Mouse (Mus musculus) heart, postnatal 10 days (tissue): ENCODE results near the gene Phyhipl. TPM values are rescaled to one million over a fixed set of nuclear protein-coding genes. Genes with fewer than 3 reads are reported as not detected.

ENCODE experiments used
- DNase-seq, 2 experiments: peaks; one replicate each; pipeline ENCODE4 v3.0.0; 2021
- intact Hi-C: fragments of 180-260 bp; cut with DNase I; formaldehyde crosslinking; loops from one replicate; pipeline ENCODE4 v1.15.1; 2025
- total RNA-seq, 2 experiments: library from RNA; stranded (reverse); gene quantifications; 2 replicates each; pipeline ENCODE4 v1.2.3; 2021

The Phyhipl gene
- not detected for total RNA-seq

GRCm38 (mm10) chr10:70655828-70656227, at the start of gene Phyhipl:
Phyhipl (minus strand) TSS chr10:70655965.
- intact Hi-C loops, result no loop called here
- no peak for DNase-seq

- intact Hi-C loops, result no loop called here
- DNase-seq, result no peak
These were observed 47.4 kb upstream of the Phyhipl start for GRCm38 (mm10) chr10:70703211-70703610.

GRCm38 (mm10) chr10:70699581-70699980, 43.8 kb upstream of the Phyhipl start:
- intact Hi-C loops, result no loop called here
- no peak for DNase-seq

GRCm38 (mm10) chr10:70698014-70698413, 42.2 kb upstream of the Phyhipl start:
- no peak for DNase-seq
- intact Hi-C loops, result no loop called here

GRCm38 (mm10) chr10:70696748-70697585, 41.2 kb upstream of the Phyhipl start:
- DNase-seq, result peak; percentile 8 to 22
- intact Hi-C loops, result no loop called here

GRCm38 (mm10) chr10:70689346-70689745, 33.6 kb upstream of the Phyhipl start:
- intact Hi-C loops, result no loop called here
- no peak for DNase-seq

- intact Hi-C loops, result no loop called here
- peak in 1 of 2 experiments; percentile 10 for DNase-seq
These were observed 33.1 kb upstream of the Phyhipl start for GRCm38 (mm10) chr10:70688881-70689280.

- intact Hi-C loops, result no loop called here
- DNase-seq, result no peak
These were observed 31.4 kb upstream of the Phyhipl start for GRCm38 (mm10) chr10:70686941-70687703.

GRCm38 (mm10) chr10:70686505-70686904, 30.7 kb upstream of the Phyhipl start:
- DNase-seq, result no peak
- intact Hi-C loops, result no loop called here

GRCm38 (mm10) chr10:70683508-70683907, 27.7 kb upstream of the Phyhipl start:
- intact Hi-C loops, result no loop called here
- DNase-seq, result no peak

GRCm38 (mm10) chr10:70677946-70678345, 22.2 kb upstream of the Phyhipl start:
- intact Hi-C loops, result no loop called here
- no peak for DNase-seq

- intact Hi-C loops, result no loop called here
- DNase-seq, result no peak
These were observed 507 bp upstream of the Phyhipl start for GRCm38 (mm10) chr10:70656272-70656671.

- DNase-seq, result no peak
- intact Hi-C loops, result no loop called here
These were observed 1.1 kb downstream of the Phyhipl start for GRCm38 (mm10) chr10:70654655-70655054.

GRCm38 (mm10) chr10:70654139-70654538, 1.6 kb downstream of the Phyhipl start:
- no peak for DNase-seq
- intact Hi-C loops, result no loop called here

GRCm38 (mm10) chr10:70651769-70652648, 3.8 kb downstream of the Phyhipl start:
- intact Hi-C loops, result no loop called here
- no peak for DNase-seq

- intact Hi-C loops, result no loop called here
- no peak for DNase-seq
These were observed 6.9 kb downstream of the Phyhipl start for GRCm38 (mm10) chr10:70648831-70649230.

GRCm38 (mm10) chr10:70643131-70643530, 12.6 kb downstream of the Phyhipl start:
- no peak for DNase-seq
- intact Hi-C loops, result no loop called here

GRCm38 (mm10) chr10:70640896-70641596, 14.7 kb downstream of the Phyhipl start:
- no peak for DNase-seq
- intact Hi-C loops, result no loop called here

- intact Hi-C loops, result no loop called here
- DNase-seq, result no peak
These were observed 15.6 kb downstream of the Phyhipl start for GRCm38 (mm10) chr10:70640075-70640737.
